Mouse (Mus musculus) layer of hippocampus, adult 9-10 months (tissue): ENCODE measurements around the gene Cacng4.

Source experiments
- DNase-seq: peaks from one replicate; pipeline ENCODE4 v3.0.0; 2022; ENCODE audit warnings: low spot score

The Cacng4 gene

GRCm38 (mm10) chr11:107716332-107716938 is 77.9 kb downstream of the Cacng4 start, which contains the start of gene Cacng1:
Gene Cacng1 (minus strand): TSS chr11:107716522.
- no peak for DNase-seq

GRCm38 (mm10) chr11:107714368-107714767 is 80.0 kb downstream of the Cacng4 start:
- DNase-seq, result no peak

- no peak for DNase-seq
Measured at GRCm38 (mm10) chr11:107710379-107710778, 84.0 kb downstream of the Cacng4 start.

GRCm38 (mm10) chr11:107707897-107708610 is 86.3 kb downstream of the Cacng4 start:
- no peak for DNase-seq

GRCm38 (mm10) chr11:107705476-107706074 is 88.8 kb downstream of the Cacng4 start:
- DNase-seq, result no peak

- DNase-seq, result no peak
Measured at GRCm38 (mm10) chr11:107705060-107705459, 89.3 kb downstream of the Cacng4 start.

- no peak for DNase-seq
Measured at GRCm38 (mm10) chr11:107703272-107704134, 90.9 kb downstream of the Cacng4 start.

GRCm38 (mm10) chr11:107699967-107700366 is 94.4 kb downstream of the Cacng4 start:
- no peak for DNase-seq

- DNase-seq, result no peak
Measured at GRCm38 (mm10) chr11:107693338-107693737, 101.0 kb downstream of the Cacng4 start.

GRCm38 (mm10) chr11:107691569-107691968 is 102.8 kb downstream of the Cacng4 start:
- DNase-seq, result no peak

GRCm38 (mm10) chr11:107688480-107688879 is 105.9 kb downstream of the Cacng4 start:
- no peak for DNase-seq

- DNase-seq, result no peak
Measured at GRCm38 (mm10) chr11:107686290-107686689, 108.1 kb downstream of the Cacng4 start.

- no peak for DNase-seq
Measured at GRCm38 (mm10) chr11:107683544-107684465, 110.6 kb downstream of the Cacng4 start.

- DNase-seq, result no peak
Measured at GRCm38 (mm10) chr11:107682694-107683355, 111.5 kb downstream of the Cacng4 start.
